Mouse (Mus musculus) adrenal gland, postnatal 4 days (tissue): ENCODE data around the gene Trrap. TPM values are rescaled to one million over a fixed set of nuclear protein-coding genes. Genes with fewer than 3 reads are reported as not detected.

ENCODE experiments used
- microRNA-seq: library from miRNA; unstranded; fragments of <30 nt; microRNA quantifications from one replicate; pipeline ENCODE4 v1.2.0, GENCODE M21; 2021
- total RNA-seq, 2 experiments: library from RNA; stranded (reverse); gene quantifications; 2 replicates each; pipeline ENCODE4 v1.2.3; 2021

Gene Trrap
- total RNA-seq, 2 experiments from 2014 or later: 141 to 154 TPM

Small RNA genes lying within 50 kb of the gene (microRNA-seq; reads per million reads assigned to microRNA genes)
- not detected for gene Mir7039

Other genes with a start within 250 kb of the Trrap start
- 1 to 10 TPM; 1.8 to 1.9 TPM for gene Nptx2, start 221.8 kb upstream of the Trrap start, total RNA-seq
- gene Tmem130, start 5.9 kb upstream of the Trrap start, total RNA-seq: 10 to 100 TPM; 41.6 to 49.1 TPM
- gene Smurf1, start 198.1 kb downstream of the Trrap start, total RNA-seq: 10 to 100 TPM; 24.7 to 28.4 TPM